Mouse (Mus musculus): Measurements from ENCODE around the gene Uchl4. TPM values are rescaled to one million over a fixed set of nuclear protein-coding genes. Genes with fewer than 3 reads are reported as not detected.

Uchl4 gene
- polyA plus RNA-seq, 2 experiments from 2014 or later = 3.8 to 9.9 TPM

DNA sequence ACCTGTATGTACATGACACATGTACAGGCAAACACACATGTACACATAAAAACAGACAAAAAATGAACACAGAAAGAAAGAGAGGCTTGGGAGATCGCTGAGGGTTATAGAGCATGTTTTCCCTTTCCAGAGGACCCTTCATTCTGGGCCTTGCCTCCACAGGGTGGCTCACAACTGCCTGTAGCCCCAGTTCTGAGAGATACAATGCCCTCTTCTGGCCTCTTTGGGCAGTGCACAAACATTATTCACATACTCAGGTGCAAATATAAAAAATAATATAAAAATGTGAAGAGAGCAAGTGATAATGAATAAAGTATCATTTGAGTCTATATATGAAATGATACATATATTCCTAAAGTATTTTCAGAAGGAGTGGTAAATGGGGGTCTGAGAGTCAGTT, 39.9 kb downstream of the Uchl4 start:
- no peak for ATAC-seq

DNA sequence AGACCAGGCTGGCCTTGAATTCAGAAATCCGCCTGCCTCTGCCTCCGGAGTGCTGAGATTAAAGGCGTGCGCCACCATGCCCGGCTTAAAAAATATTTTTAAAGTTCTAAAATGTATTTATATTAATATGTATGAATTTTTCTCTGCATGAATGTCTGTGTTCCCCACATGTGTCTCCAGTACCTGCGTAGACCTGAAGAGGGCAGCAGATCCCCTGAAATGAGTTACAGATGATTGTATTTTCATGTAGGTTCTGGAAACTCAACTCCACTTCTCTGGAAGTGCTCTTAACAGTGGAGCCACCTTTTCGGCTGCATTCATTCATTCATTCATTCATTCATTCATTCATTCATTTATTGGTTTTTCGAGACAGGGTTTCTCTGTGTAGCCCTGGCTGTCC, 42.7 kb downstream of the Uchl4 start:
- no peak for ATAC-seq

DNA sequence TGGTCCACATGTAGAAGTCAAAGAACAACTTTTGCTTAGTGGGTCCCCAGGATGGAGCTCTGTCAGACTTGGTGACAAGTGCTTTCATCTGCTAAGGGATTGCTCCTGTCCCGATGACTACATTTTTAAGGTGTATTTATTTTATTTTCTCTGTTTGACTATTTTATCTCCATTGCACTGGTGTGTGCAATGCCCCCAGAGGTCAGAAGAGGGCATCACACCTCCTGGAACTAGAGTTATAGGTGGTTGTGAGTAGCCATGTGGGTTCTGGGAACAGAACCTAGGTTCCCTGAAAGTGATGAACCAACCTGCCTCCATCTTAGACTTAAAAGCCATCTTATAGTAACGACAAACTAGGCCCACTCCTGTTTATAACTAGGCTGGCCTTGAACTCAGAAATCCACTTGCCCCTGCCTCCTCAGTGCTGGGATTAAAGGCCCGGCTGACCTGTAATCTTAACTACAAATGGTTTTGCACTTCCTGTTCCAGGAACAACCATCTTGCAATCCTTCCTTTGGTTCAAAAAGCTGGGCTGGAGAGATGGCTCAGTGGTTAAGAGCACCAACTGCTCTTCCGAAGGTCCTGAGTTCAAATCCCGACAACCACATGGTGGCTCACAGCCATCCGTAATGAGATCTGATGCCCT, 43.8 kb downstream of the Uchl4 start:
- ATAC-seq = no peak

- ATAC-seq = peak; percentile 98
These were observed 46.2 kb downstream of the Uchl4 start, which contains the start of gene Tipin for GRCm38 (mm10) chr9:64281105-64281780. Gene Tipin, plus strand, starts transcription at chr9:64281581.

- no peak for ATAC-seq
These were observed 46.8 kb downstream of the Uchl4 start for GRCm38 (mm10) chr9:64281781-64282178.

GRCm38 (mm10) chr9:64282404-64282987, 47.5 kb downstream of the Uchl4 start:
- ATAC-seq = no peak

Other genes with a start within 250 kb of the Uchl4 start
- under 1 TPM in 1 of 2 experiments, not detected in 1; 0.11 TPM for gene Smad6, start 213.1 kb upstream of the Uchl4 start, polyA plus RNA-seq (2017; shearing (Covaris generic))
- gene Lctl, start 118.1 kb upstream of the Uchl4 start, polyA plus RNA-seq (2017; shearing (Covaris generic)) = not detected
- 1 to 10 TPM; 3.9 to 5.0 TPM for gene Zwilch, start 62.1 kb upstream of the Uchl4 start, polyA plus RNA-seq (2017; shearing (Covaris generic))
- gene Rpl4, start 61.8 kb upstream of the Uchl4 start, polyA plus RNA-seq (2017; shearing (Covaris generic)) = 1,000 to 10,000 TPM; 3,641 to 3,879 TPM
- gene Snapc5, start 55.9 kb upstream of the Uchl4 start, polyA plus RNA-seq (2017; shearing (Covaris generic)) = 10 to 100 TPM; 59.8 to 61.1 TPM
- 10 to 100 TPM; 31.5 to 33.0 TPM for gene Map2k1, start 18.4 kb downstream of the Uchl4 start, polyA plus RNA-seq (2017; shearing (Covaris generic))
- 10 to 100 TPM; 49.9 to 60.6 TPM for gene Tipin, start 46.4 kb downstream of the Uchl4 start, polyA plus RNA-seq (2017; shearing (Covaris generic))
- gene Dis3l, start 106.1 kb downstream of the Uchl4 start, polyA plus RNA-seq (2017; shearing (Covaris generic)) = 10 to 100 TPM in 1 of 2 experiments, 1 to 10 TPM in 1; 9.4 to 12.5 TPM
- under 1 TPM; 0.11 to 0.36 TPM for gene Megf11, start 150.4 kb downstream of the Uchl4 start, polyA plus RNA-seq (2017; shearing (Covaris generic))

Data from CD4-positive, CD25-positive, alpha-beta regulatory T cell, adult 4 months (primary cell).